Mouse (Mus musculus) ZHBTc4 (cell line): ENCODE measurements around the gene H2-Aa.
A peak's percentile ranks its signal among the peaks of the same experiment; 100 is the strongest.

Experiments used
- DNase-seq: peaks from one replicate; pipeline ENCODE4 v3.0.0-alpha.2; 2011; ENCODE audit warnings: low read depth, low spot score

H2-Aa gene

GRCm38 (mm10) chr17:34263811-34264371, 23.7 kb downstream of the H2-Aa start:
- DNase-seq, result peak; percentile 65

GRCm38 (mm10) chr17:34263068-34263467, 24.6 kb downstream of the H2-Aa start:
- DNase-seq, result peak; percentile 84

- DNase-seq, result peak; percentile 68
These were observed 26.1 kb downstream of the H2-Aa start for GRCm38 (mm10) chr17:34261502-34261901.

GRCm38 (mm10) chr17:34260551-34260950, 27.1 kb downstream of the H2-Aa start:
- DNase-seq, result no peak

GRCm38 (mm10) chr17:34257594-34258375, 29.8 kb downstream of the H2-Aa start, which contains the start of gene H2-Ab1:
TSS of gene H2-Ab1 (plus strand) at chr17:34257689.
- DNase-seq, result peak; percentile 49

GRCm38 (mm10) chr17:34256501-34256900, 31.1 kb downstream of the H2-Aa start:
- no peak for DNase-seq

- peak; percentile 16 for DNase-seq
These were observed 36.0 kb downstream of the H2-Aa start for GRCm38 (mm10) chr17:34251666-34252065.

- peak; percentile 62 for DNase-seq
These were observed 37.7 kb downstream of the H2-Aa start for GRCm38 (mm10) chr17:34249878-34250277.

- DNase-seq, result no peak
These were observed 38.3 kb downstream of the H2-Aa start for GRCm38 (mm10) chr17:34249361-34249760.

- no peak for DNase-seq
These were observed 38.9 kb downstream of the H2-Aa start for GRCm38 (mm10) chr17:34248764-34249163.

- DNase-seq, result no peak
These were observed 40.6 kb downstream of the H2-Aa start for GRCm38 (mm10) chr17:34247047-34247446.

- no peak for DNase-seq
These were observed 43.0 kb downstream of the H2-Aa start for GRCm38 (mm10) chr17:34244656-34245055.

GRCm38 (mm10) chr17:34240916-34241315, 46.7 kb downstream of the H2-Aa start:
- DNase-seq, result no peak

GRCm38 (mm10) chr17:34240366-34240765, 47.3 kb downstream of the H2-Aa start:
- no peak for DNase-seq

- no peak for DNase-seq
These were observed 48.0 kb downstream of the H2-Aa start for GRCm38 (mm10) chr17:34239601-34240041.

- peak; percentile 25 for DNase-seq
These were observed 48.9 kb downstream of the H2-Aa start, which contains the start of gene H2-Ob for GRCm38 (mm10) chr17:34238706-34239105. TSS of gene H2-Ob (plus strand) at chr17:34238903.

GRCm38 (mm10) chr17:34237741-34238140, 49.9 kb downstream of the H2-Aa start:
- no peak for DNase-seq

- DNase-seq, result no peak
These were observed 50.9 kb downstream of the H2-Aa start for GRCm38 (mm10) chr17:34236691-34237090.

- peak; percentile 49 for DNase-seq
These were observed 52.7 kb downstream of the H2-Aa start for GRCm38 (mm10) chr17:34234926-34235325.
